Mouse (Mus musculus): Measurements from ENCODE around the gene Ptgir.
A peak's percentile ranks its signal among the peaks of the same experiment; 100 is the strongest.

The Ptgir gene

DNA sequence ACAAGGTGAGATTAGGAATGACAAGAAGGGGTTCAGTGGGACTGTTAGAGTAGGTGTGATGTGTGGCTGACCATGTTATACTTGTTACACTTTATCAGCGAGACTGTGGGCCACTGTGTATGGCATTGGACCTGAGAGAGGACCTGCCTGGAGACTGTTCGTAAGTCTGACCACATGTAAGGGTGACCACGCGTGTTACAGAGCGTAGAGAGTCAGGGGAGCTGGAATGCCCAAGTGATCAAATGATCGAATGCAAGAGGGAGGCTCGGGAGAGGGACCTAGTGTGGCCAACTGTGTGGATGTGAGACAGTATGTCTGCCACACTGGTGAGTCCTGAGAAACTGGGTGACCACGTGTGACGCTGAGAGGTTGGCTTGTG lies 13.9 kb upstream of the Ptgir start:
- DNase-seq: no peak

- DNase-seq: no peak
These were observed 12.7 kb upstream of the Ptgir start for GRCm38 (mm10) chr7:16893612-16894011.

- no peak for DNase-seq
These were observed 12.0 kb upstream of the Ptgir start for GRCm38 (mm10) chr7:16894279-16894678.

GRCm38 (mm10) chr7:16895000-16895399 lies 11.3 kb upstream of the Ptgir start:
- peak; percentile 88 for DNase-seq

- DNase-seq: no peak
These were observed 10.8 kb upstream of the Ptgir start for GRCm38 (mm10) chr7:16895511-16895910.

- DNase-seq: no peak
These were observed 5.8 kb upstream of the Ptgir start for GRCm38 (mm10) chr7:16900526-16900925.

DNA sequence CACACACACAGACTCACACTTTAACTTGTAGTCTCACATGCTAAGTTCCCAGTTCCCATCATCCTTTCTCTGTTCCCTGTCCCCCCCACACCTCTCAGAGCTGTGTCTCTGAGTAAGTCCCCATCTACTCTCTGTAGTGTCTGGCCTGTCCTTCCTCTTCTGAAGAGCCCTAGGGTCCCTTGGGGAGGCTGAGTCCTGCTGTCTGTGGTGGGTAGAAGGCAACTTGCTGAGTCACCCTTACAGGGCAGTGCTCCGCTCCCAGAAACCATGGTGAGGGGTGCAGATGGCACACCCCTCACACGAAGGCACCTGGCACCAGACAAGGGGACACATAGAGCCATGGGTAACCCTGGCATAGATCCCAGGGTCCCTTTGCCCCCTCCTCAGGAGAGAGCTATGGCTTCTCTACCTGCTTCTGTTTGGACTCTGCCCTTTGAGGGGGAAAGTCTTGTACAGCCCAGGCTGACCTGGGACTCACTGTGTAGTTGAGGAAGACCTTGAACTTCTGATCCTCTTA lies 2.8 kb upstream of the Ptgir start:
- DNase-seq: no peak

DNA sequence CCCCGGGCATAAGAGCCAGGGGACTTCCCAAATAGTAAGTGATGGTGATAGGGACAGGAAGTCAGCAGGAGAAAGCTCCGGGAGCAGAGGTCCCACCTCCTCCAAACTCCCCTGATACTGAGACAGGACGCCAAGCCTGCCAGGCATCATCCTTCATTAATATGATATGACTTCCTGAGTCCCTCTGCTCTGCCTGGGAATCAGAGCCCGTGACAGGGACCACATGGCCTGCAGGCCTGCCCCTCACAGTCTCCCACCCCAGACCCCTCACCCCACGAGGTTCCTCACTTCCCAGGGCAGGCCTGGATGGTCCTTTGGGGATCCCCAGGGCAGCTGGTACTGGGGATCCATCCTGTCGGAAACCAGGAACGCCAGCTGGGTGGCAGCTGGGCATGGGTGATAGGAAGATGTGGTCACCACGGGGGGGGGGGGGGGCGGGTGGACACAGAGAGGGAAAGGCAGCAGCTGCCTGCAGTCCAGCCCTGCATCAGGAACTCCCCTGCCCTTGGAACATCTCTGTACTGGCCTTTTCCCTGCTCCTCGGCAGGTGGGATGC lies 2.1 kb upstream of the Ptgir start:
- DNase-seq: no peak

- no peak for DNase-seq
These were observed 734 bp upstream of the Ptgir start for GRCm38 (mm10) chr7:16905491-16906021.

GRCm38 (mm10) chr7:16906889-16907559 lies 734 bp downstream of the Ptgir start:
- DNase-seq: no peak

DNA sequence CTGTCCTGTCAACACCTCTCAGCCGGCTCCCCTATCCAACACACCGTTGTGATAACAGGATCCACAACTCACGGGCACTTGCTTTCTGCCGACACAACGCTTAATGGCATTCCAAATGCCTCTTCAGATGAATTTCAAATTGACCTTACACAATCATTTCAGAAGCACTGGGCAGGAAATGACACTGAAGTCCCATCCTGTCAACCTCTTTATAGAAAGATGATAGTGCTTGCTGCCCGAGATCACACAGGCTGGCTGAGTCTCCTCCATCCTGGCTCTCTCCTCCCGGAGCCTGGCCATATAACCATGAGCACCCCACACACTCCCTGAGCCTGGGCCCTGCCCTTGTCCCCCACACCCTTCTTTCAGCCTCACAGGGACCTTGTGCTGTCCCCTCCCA lies 1.6 kb downstream of the Ptgir start:
- no peak for DNase-seq

GRCm38 (mm10) chr7:16908367-16908766 lies 2.1 kb downstream of the Ptgir start:
- DNase-seq: no peak

DNA sequence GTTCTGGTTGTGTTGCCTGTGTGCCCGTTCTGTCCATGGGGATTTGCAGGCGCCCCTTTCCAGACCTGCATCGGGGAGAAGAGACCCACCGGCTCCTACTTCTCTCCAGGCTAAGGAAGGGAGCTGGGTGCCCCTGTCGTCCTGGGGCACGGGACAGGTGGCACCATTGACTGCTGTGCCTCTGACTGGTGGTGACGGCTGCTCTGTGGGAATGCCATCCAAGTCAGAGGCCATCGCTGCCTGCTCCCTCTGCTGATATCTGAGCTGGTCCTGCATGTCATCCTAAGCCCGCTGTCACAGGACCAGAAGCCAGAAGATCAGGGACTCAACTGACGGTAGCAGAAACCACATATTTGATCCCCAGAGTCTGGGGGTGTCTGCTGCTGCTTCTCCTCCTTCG lies 2.6 kb downstream of the Ptgir start:
- no peak for DNase-seq

DNA sequence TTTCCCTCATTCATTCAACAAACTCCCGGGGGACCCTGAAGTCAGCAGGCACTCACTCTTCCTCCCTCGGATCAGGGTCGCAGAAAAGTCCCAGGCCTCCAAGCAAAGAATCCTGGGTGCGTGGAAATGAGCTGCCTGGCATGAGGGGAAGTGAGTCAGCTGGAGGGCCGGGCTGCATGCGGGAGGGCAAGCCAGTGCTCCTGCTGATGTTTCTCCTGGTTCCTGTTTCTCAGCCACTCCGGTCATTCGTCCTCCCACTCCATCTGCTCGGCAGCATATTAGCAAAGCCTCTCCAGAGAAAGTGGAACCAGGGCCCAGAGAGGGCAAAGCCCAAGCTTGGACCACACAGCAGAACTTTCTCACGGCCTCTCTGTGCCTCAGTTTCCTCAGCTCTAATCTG lies 3.6 kb downstream of the Ptgir start:
- DNase-seq: no peak

- no peak for DNase-seq
These were observed 5.6 kb downstream of the Ptgir start for GRCm38 (mm10) chr7:16911904-16912303.

DNA sequence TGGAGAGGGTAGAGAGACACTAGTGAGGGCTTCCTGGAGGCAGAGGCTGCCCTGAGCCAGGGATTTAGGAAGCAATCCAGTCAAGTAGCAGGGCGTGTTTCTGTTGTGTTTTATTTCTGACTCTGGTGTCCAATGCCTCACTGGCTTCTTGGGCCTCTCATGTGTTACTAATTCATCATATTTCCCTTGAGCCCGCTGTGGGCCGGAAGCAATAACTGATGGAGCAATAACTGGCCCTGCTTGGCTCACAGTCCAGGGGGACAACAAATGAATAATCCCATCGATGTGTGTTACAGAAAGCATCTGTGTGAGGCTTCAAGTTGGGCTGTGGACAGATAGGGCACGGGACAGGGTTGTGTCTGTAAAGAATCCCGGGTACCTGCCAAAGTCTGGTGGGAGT lies 6.1 kb downstream of the Ptgir start:
- DNase-seq: no peak

- peak; percentile 80 for DNase-seq
These were observed 7.6 kb downstream of the Ptgir start for GRCm38 (mm10) chr7:16913806-16914452.

DNA sequence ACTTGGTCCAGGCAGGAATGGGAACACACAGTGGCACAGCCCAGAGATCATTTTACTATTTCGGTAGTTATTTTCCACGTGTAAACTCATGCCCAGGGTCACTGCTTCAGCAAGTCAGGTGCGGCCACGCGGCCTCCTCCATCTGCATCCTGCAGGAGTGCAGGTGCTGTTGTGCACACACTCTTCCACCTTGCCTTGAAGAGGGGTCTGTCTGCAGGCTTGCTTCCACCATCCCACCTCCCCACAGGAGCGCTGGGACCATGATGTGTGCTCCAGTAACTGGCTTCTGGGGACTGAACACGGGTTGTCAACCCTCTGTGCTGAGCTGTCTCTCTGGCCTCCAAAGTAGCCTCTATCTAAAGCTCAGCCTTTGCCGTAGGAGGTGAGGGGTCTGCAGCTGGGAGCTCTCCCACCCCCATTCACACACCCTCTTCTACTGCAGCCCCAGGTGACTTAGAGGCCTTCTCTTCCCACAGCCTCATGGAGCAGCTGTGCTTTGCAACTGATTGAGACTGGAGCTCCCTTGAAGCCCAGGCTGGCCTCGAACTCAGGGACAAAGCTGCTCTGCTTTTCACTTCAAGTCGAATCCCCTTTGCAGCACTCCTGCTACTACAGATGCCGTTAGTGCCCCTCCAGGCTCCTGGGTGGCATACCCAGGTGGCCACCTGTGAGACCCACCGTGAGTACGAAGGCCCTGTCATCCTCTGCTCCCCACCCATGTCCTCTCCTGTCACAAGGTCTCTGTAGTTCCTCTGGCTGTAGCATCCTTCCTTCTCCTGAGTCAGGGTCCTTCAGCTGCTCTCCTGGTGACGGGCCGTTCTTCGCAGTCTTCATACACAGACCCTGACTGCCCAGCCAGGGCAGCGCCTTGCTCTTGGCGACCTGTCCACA lies 8.4 kb downstream of the Ptgir start:
- no peak for DNase-seq

DNA sequence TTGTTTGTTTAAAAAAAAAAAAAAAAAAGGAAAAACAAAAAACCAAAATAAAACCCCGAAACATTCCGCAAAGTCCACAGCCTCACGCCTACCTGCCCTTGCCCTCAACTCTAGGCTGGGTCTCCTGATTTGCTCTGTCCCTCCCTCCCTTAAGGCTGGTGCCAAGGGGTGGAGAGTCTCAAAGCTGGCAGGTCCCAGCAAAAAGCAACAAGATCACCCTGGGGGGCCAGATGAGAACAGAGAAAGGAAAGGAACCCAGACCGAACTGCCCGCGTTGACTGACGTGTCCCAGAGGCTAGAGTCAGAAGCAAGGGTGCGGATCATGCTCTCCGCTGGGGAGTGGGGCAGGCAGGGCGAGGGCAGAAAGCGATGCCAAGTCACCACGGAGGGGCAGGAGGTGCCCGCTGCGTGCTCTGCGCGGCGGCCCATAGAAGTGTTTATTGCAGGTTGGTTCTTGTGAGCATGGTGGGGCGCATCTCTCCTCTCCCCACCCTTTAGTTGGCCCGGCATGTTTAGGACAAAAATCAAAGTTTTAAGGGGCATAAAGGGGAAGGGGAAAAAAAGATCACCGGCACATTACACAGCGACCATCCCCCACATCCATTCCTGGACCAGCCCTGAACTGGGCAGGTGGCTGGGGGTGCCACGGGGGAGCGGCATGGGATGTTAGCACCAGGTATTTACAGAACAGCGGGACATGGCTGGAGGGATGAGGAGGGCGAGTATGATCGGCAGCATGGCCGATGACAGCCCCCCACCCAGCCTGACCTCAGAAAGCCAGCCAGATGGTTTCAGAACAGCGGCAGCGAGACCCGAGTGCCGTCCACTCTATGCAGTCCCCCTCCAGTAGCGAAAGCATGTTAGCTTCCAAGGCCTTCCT lies 9.4 kb downstream of the Ptgir start:
- DNase-seq: no peak

- peak; percentile 54 for DNase-seq
These were observed 10.3 kb downstream of the Ptgir start for GRCm38 (mm10) chr7:16916342-16917265.

DNA sequence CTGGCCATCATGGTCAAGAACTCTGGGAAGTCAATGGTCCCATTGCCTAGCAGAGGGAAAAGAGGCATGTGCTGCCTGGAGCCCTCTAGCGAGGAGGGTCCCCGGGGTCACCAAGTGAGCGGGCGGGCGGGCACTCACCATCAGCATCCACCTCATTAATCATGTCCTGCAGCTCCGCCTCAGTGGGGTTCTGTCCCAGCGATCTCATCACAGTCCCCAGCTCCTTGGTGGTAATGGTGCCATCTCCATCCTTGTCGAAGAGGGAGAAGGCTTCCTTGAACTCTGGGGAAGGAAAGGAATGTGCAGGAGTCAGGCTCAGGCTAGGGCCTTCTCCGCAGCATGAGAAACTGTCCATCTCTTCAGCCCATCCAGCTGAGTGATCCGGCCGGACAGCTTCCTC lies 11.2 kb downstream of the Ptgir start:
- DNase-seq: no peak
